Mouse (Mus musculus) R1 (cell line): Measurements from ENCODE around the gene Ttc17.

Experiments used
- DNase-seq: peaks from one replicate; pipeline ENCODE4 v3.0.0-alpha.2; 2018; ENCODE audit warnings: low read depth, low spot score

Ttc17 gene

GRCm38 (mm10) chr2:94254102-94254501 lies 152.4 kb downstream of the Ttc17 start:
- DNase-seq: no peak
